Mouse (Mus musculus) kidney, postnatal 4 days (tissue): Measurements from ENCODE around the gene Ccsap.

Experiments
- DNase-seq, 2 experiments: peaks; one replicate each; pipeline ENCODE4 v3.0.0; 2021; ENCODE audit warnings: mixed read lengths in 2 of 2

The Ccsap gene

GRCm38 (mm10) chr8:123804586-123804985, 55.4 kb downstream of the Ccsap start:
- DNase-seq, result no peak

GRCm38 (mm10) chr8:123803639-123804038, 56.4 kb downstream of the Ccsap start:
- no peak for DNase-seq

- no peak for DNase-seq
Observed at GRCm38 (mm10) chr8:123801538-123801937, 58.5 kb downstream of the Ccsap start.

- DNase-seq, result no peak
Observed at GRCm38 (mm10) chr8:123800867-123801266, 59.1 kb downstream of the Ccsap start.

- DNase-seq, result no peak
Observed at GRCm38 (mm10) chr8:123799885-123800284, 60.1 kb downstream of the Ccsap start.

GRCm38 (mm10) chr8:123799434-123799833, 60.6 kb downstream of the Ccsap start:
- DNase-seq, result no peak

GRCm38 (mm10) chr8:123797928-123798327, 62.1 kb downstream of the Ccsap start:
- no peak for DNase-seq

GRCm38 (mm10) chr8:123796758-123797157, 63.3 kb downstream of the Ccsap start:
- DNase-seq, result peak; percentile 42 to 62

- no peak for DNase-seq
Observed at GRCm38 (mm10) chr8:123794766-123795165, 65.2 kb downstream of the Ccsap start.

GRCm38 (mm10) chr8:123793900-123794299, 66.1 kb downstream of the Ccsap start:
- DNase-seq, result no peak

GRCm38 (mm10) chr8:123791845-123792225, 68.2 kb downstream of the Ccsap start:
- peak in 1 of 2 experiments; percentile 24 for DNase-seq

GRCm38 (mm10) chr8:123791101-123791844, 68.7 kb downstream of the Ccsap start:
- DNase-seq, result peak; percentile 30 to 46
